Mouse (Mus musculus): ENCODE measurements around the gene 4933415A04Rik.

DNA sequence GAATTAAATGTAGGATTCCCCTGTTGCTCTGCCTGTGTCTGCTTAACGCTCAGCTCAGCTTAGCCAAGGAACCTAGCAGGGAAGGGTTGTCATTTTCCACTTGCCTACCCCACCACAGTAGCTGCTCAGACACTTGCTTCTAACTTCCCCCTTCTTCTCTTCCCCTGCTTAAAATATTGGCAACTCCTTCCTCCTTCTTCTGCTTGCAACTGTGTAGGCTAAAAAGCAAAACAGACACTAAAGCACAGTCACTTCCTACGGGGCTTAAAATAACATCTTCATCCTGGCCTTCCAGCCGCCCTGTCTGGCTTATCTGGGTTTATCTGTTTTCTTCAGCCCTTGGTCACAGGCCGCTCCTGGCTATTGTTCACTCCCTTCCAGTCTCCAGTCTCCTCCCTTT, 45.7 kb downstream of the 4933415A04Rik start:
- TF ChIP-seq POLR2A (IDR thresholded peaks at IDR 0.05; ENCODE audit: extremely low read depth, insufficient read depth, low read length) (no peak), CTCF (IDR thresholded peaks at IDR 0.05; ENCODE audit: low read depth, low read length) (no peak)

Measured in liver, adult 2 months (tissue).